Mouse (Mus musculus): ENCODE results near the gene Brms1.

- TF ChIP-seq POLR2A (IDR thresholded peaks at IDR 0.05; ENCODE audit: insufficient read depth, low read depth, low read length) (no peak; the same call in 1 of the 2 replicates), CTCF (IDR thresholded peaks at IDR 0.05) (no peak)
Measured at GRCm38 (mm10) chr19:5071545-5072369, 30.6 kb downstream of the Brms1 start.

Measured in heart, adult 2 months (tissue).